Mouse (Mus musculus) cortical plate, adult 2 months (tissue): ENCODE measurements around the gene Gca.

Source experiments
- CTCF ChIP-seq: fragments of 200-500 bp; IDR thresholded peaks from 2 replicates; pipeline ENCODE4 v1.5.1; 2011; ENCODE audit warnings: mild to moderate bottlenecking, control low read depth, low read length; ENCODE audit not compliant: insufficient read depth; ENCODE audit errors: extremely low read depth
- POLR2A ChIP-seq: fragments of 200-500 bp; IDR thresholded peaks from 2 replicates; pipeline ENCODE4 v1.6.1; 2011; ENCODE audit warnings: mild to moderate bottlenecking, low read length, control low read depth; ENCODE audit not compliant: insufficient read depth; ENCODE audit errors: extremely low read depth

DNA sequence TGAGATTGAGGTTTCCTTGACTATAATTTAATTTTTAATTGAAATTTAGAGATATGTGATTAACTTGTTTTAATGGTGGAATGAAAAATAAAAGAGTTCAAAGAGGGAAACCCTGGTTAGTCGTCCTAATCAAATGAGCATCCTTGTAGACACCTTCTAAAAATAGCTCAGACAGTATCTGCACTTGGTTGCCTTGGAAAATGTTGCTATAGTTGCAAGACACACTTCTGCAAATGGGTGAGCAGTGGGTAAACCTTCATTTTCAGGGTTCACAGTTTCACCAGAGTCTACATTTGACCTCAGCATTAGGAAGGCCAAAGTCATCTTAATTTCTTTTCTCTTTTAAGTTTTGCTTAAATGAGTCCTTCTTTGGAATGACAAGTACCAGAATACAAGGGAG lies 54.3 kb downstream of the Gca start:
- TF ChIP-seq POLR2A, result no peak
- no peak for TF ChIP-seq CTCF
